Mouse (Mus musculus) CD4-positive, CD25-positive, alpha-beta regulatory T cell, adult 4 months (primary cell): Measurements from ENCODE around the gene Rnf24. TPM values are rescaled to one million over a fixed set of nuclear protein-coding genes. Genes with fewer than 3 reads are reported as not detected.
A peak's percentile ranks its signal among the peaks of the same experiment; 100 is the strongest.

Experiments
- ATAC-seq: one replicate; pipeline ENCODE4 v1.8.0; 2017
- polyA plus RNA-seq, 2 experiments: library from polyadenylated mRNA; unstranded; fragments of 100-300 nt; shearing (Covaris generic); gene quantifications; one replicate each; pipeline ENCODE4 v1.2.1; 2017

The Rnf24 gene
- polyA plus RNA-seq, 2 experiments from 2014 or later = 0.76 to 1.5 TPM

GRCm38 (mm10) chr2:131262213-131262672 lies 90.4 kb downstream of the Rnf24 start, which contains the start of gene Pank2:
Pank2 (plus strand) TSS chr2:131262495.
- ATAC-seq = peak; percentile 96

- peak; percentile 48 for ATAC-seq
These were observed 91.0 kb downstream of the Rnf24 start for GRCm38 (mm10) chr2:131261481-131262212.

GRCm38 (mm10) chr2:131260544-131261307 lies 92.0 kb downstream of the Rnf24 start:
- ATAC-seq = no peak

- no peak for ATAC-seq
These were observed 94.0 kb downstream of the Rnf24 start for GRCm38 (mm10) chr2:131258693-131259092.

GRCm38 (mm10) chr2:131255738-131256137 lies 97.0 kb downstream of the Rnf24 start:
- ATAC-seq = no peak

GRCm38 (mm10) chr2:131254329-131254713 lies 98.4 kb downstream of the Rnf24 start:
- peak; percentile 35 for ATAC-seq

GRCm38 (mm10) chr2:131253681-131254328 lies 98.9 kb downstream of the Rnf24 start:
- ATAC-seq = peak; percentile 87

Other genes with a start within 250 kb of the Rnf24 start
- gene Hspa12b, start 225.6 kb downstream of the Rnf24 start, polyA plus RNA-seq = not detected
- gene Gm11037, start 219.4 kb downstream of the Rnf24 start, polyA plus RNA-seq = not detected
- gene 1700037H04Rik, start 192.8 kb downstream of the Rnf24 start, polyA plus RNA-seq = 10 to 100 TPM; 37.5 to 50.3 TPM
- gene Cenpb, start 172.8 kb downstream of the Rnf24 start, polyA plus RNA-seq = 1 to 10 TPM; 2.1 to 2.5 TPM
- 10 to 100 TPM; 49.8 to 63.9 TPM for gene Cdc25b, start 165.9 kb downstream of the Rnf24 start, polyA plus RNA-seq
- under 1 TPM; 0.34 to 0.79 TPM for gene Spef1, start 165.6 kb downstream of the Rnf24 start, polyA plus RNA-seq
- 10 to 100 TPM; 23.8 to 28.5 TPM for gene Ap5s1, start 145.8 kb downstream of the Rnf24 start, polyA plus RNA-seq
- 10 to 100 TPM; 22.5 to 34.2 TPM for gene Mavs, start 118.8 kb downstream of the Rnf24 start, polyA plus RNA-seq
- gene Pank2, start 90.4 kb downstream of the Rnf24 start, polyA plus RNA-seq = 10 to 100 TPM in 1 of 2 experiments, 1 to 10 TPM in 1; 7.7 to 12.0 TPM
- 10 to 100 TPM; 11.7 to 15.3 TPM for gene Smox, start 138.6 kb upstream of the Rnf24 start, polyA plus RNA-seq
- gene Adra1d, start 209.4 kb upstream of the Rnf24 start, polyA plus RNA-seq = not detected